Mouse (Mus musculus): ENCODE results near the gene Apoa4. TPM values are rescaled to one million over a fixed set of nuclear protein-coding genes. Genes with fewer than 3 reads are reported as not detected.

Gene Apoa4
- total and polyA plus RNA-seq, 3 experiments = not detected

DNA sequence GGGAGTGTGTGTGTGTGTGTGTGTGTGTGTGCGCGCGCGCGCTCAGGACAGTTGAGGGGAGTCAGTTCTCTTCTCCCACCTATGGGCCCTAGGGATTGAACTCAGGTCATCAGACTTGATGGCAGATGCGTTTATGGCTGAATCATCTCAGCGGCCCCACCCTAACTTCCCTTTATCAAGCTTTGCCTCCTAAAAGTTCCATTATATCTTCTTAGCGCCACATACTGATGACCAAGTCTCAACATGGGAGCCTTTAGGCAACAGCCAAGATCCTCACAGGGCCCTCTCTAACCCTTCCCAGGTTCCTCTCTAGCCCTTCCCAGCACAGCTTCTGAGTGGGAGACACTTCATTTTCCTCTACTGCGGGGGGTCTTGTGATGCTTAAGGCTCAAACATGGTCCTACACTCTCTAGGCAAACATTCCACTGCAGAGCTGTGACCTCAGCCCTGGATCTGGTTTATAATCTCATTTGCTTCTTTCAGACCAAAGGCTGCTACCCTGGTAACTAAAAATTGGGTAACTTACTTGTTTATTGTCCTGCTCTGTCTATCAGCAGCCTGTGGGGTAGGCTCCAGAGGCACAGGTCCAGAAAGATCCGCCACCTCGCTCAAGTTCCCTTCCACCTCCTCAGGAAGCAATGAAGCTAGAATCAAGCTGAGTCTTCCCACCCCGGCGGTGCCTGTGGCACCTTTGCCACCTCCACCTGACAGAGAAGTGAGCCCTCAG lies 23.6 kb upstream of the Apoa4 start:
- H3K9me3 ChIP-seq (replicated peaks; ENCODE audit: low read length) = no peaks in the 10 kb centered on the region
- in situ Hi-C loops (cut with MboI; ENCODE audit: low pct_ligation_motif_present, low pct_unique_long_range_greater_than_20kb, low sequenced_read_pairs) (no loop called here), dilution Hi-C loops (cut with MboI; ENCODE audit: extremely low pct_ligation_motif_present, extremely low pct_unique_long_range_greater_than_20kb, low sequenced_read_pairs) (no loop called here)
- peaks cover 70 to 96% of the 10 kb centered on the region in 2 experiments for H3K36me3 ChIP-seq (replicated peaks in 1 of 2; ENCODE audit: control insufficient read depth in 1 of 2, insufficient read depth in 1 of 2, low read length in 1 of 2)
- H3K4me3 ChIP-seq (replicated peaks in 1 of 3; ENCODE audit: low read depth in 2 of 3, low read length in 2 of 3, poor library complexity in 1 of 3) = no peak overlapping the region
- H3K4me2 ChIP-seq (ENCODE audit: insufficient read depth, low read depth, poor library complexity, severe bottlenecking) = no peak overlapping the region
- H3K4me1 ChIP-seq (ENCODE audit: control insufficient read depth in 1 of 2, insufficient read depth in 2 of 2) = no peaks in the 10 kb centered on the region
- H3K9ac ChIP-seq (ENCODE audit: insufficient read depth, low read depth) = no peak overlapping the region
- TF ChIP-seq PAX5 (IDR thresholded peaks at IDR 0.05; ENCODE audit: low read length) (no peak), USF2 (conservative IDR thresholded peaks at IDR 0.05; ENCODE audit: low read depth, low read length) (no peak), NRF1 (IDR thresholded peaks at IDR 0.05; ENCODE audit: low read depth, low read length) (no peak), SIN3A (IDR thresholded peaks at IDR 0.05; ENCODE audit: low read length) (no peak), IRF4 (IDR thresholded peaks at IDR 0.05; ENCODE audit: low read depth, low read length) (no peak), TCF12 (IDR thresholded peaks at IDR 0.05; ENCODE audit: low read depth, low read length) (no peak), CTCF (conservative IDR thresholded peaks at IDR 0.05 in 1 of 2, IDR thresholded peaks at IDR 0.05 in 1 of 2; ENCODE audit: low read depth in 2 of 2, low read length in 2 of 2) (no peak), MEF2A (IDR thresholded peaks at IDR 0.05; ENCODE audit: borderline replicate concordance, low read depth, low read length) (no peak), ZKSCAN1 (IDR thresholded peaks at IDR 0.05; ENCODE audit: borderline replicate concordance, low read depth, low read length) (no peak), MAZ (IDR thresholded peaks at IDR 0.05; ENCODE audit: low read depth, low read length) (no peak), BHLHE40 (IDR thresholded peaks at IDR 0.05; ENCODE audit: low read depth, low read length) (no peak), POLR2A (IDR thresholded peaks at IDR 0.05; ENCODE audit: low read depth, low read length) (no peak)
- H3K27me3 ChIP-seq (replicated peaks) = no peaks in the 10 kb centered on the region
- H3K27ac ChIP-seq (ENCODE audit: insufficient read depth, low read depth) = no peak overlapping the region
- no peaks in the 10 kb centered on the region for H3K79me2 ChIP-seq (replicated peaks; ENCODE audit: control insufficient read depth, extremely low read depth, insufficient read depth, poor library complexity, severe bottlenecking)
- no peak for DNase-seq (ENCODE audit: extremely low read depth)

DNA sequence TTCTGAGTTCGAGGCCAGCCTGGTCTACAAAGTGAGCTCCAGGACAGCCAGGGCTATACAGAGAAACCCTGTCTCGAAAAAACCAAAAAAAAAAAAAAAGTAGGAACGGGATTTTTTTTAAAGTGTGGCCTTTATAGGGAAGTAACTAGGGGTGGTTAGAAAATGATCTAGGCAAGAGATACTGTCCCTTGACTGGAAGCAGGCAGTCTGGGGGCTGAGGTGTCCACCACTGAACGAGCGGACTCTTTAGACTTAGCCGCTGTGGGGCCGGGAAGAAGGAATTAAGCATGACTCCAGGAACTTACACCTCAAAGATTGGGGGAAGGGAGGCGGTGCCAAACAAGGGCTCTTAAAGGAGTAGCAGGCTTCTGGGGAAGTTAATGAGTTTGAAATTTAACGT lies 22.3 kb upstream of the Apoa4 start:
- no peaks in the 10 kb centered on the region for H3K27me3 ChIP-seq (replicated peaks)
- DNase-seq (ENCODE audit: extremely low read depth) = no peak
- no peak overlapping the region for H3K27ac ChIP-seq (ENCODE audit: insufficient read depth, low read depth)
- peaks cover 62 to 95% of the 10 kb centered on the region in 2 experiments for H3K36me3 ChIP-seq (replicated peaks in 1 of 2; ENCODE audit: control insufficient read depth in 1 of 2, insufficient read depth in 1 of 2, low read length in 1 of 2)
- TF ChIP-seq MXI1 (IDR thresholded peaks at IDR 0.05; ENCODE audit: low read depth, low read length) = no peak
- TF ChIP-seq USF1 (IDR thresholded peaks at IDR 0.05; ENCODE audit: low read depth, low read length) = no peak
- TF ChIP-seq SMC3 (IDR thresholded peaks at IDR 0.05; ENCODE audit: low read depth, low read length) = no peak
- no peak for TF ChIP-seq NELFE (IDR thresholded peaks at IDR 0.05; ENCODE audit: low read depth, low read length)
- TF ChIP-seq TBP (conservative IDR thresholded peaks at IDR 0.05; ENCODE audit: low read depth, low read length) = no peak
- no peak for TF ChIP-seq USF2 (conservative IDR thresholded peaks at IDR 0.05; ENCODE audit: low read depth, low read length)
- no peak for TF ChIP-seq POLR2A (IDR thresholded peaks at IDR 0.05; ENCODE audit: low read depth, low read length)
- H3K9me3 ChIP-seq (replicated peaks; ENCODE audit: low read length) = no peaks in the 10 kb centered on the region
- no peaks in the 10 kb centered on the region for H3K79me2 ChIP-seq (replicated peaks; ENCODE audit: control insufficient read depth, extremely low read depth, insufficient read depth, poor library complexity, severe bottlenecking)
- no peak overlapping the region for H3K4me2 ChIP-seq (ENCODE audit: insufficient read depth, low read depth, poor library complexity, severe bottlenecking)
- dilution Hi-C loops (cut with MboI; ENCODE audit: extremely low pct_ligation_motif_present, extremely low pct_unique_long_range_greater_than_20kb, low sequenced_read_pairs) = no loop called here
- in situ Hi-C loops (cut with MboI; ENCODE audit: low pct_ligation_motif_present, low pct_unique_long_range_greater_than_20kb, low sequenced_read_pairs) = no loop called here
- no peaks in the 10 kb centered on the region for H3K4me1 ChIP-seq (ENCODE audit: control insufficient read depth in 1 of 2, insufficient read depth in 2 of 2)
- H3K9ac ChIP-seq (ENCODE audit: insufficient read depth, low read depth) = no peak overlapping the region
- H3K4me3 ChIP-seq (replicated peaks in 1 of 3; ENCODE audit: low read depth in 2 of 3, low read length in 2 of 3, poor library complexity in 1 of 3) = no peak overlapping the region

All from CH12.LX (cell line).